Mouse (Mus musculus): ENCODE measurements at regions not wholly inside any gene's neighbourhood (a gene's known extent, or its start where the extent isn't known, plus 50 kb on each side); places are given as distances from the start of the nearest gene placed in this dataset.

DNA sequence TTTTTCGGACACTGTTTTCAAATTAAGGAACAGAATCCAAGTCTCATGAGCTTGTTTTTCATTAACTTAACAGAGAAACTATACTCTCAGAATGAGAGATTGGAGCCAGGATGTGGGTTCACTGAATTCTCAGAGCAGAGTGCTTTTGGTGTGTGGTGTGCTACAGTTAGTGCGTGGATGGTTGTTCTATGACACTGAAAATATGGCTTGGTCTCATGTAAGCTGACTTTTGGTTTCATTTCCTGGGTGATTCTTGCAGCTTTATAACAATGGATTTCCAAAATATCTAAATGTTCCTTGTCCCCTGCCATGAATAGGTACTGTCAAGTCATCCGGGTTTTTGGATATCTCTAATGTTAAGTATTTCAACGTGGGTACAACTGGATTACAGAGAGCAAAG, 177.7 kb downstream of the Tmem26 start:
- TF ChIP-seq CTCF (IDR thresholded peaks at IDR 0.05; ENCODE audit: insufficient read depth, low read length), result no peak
- no peak for TF ChIP-seq POLR2A (IDR thresholded peaks at IDR 0.05; ENCODE audit: borderline replicate concordance, extremely low read depth, low read depth, low read length)
